Mouse (Mus musculus) forebrain, embryonic 12.5 days (tissue): Measurements from ENCODE around the gene Rab40c. TPM values are rescaled to one million over a fixed set of nuclear protein-coding genes. Genes with fewer than 3 reads are reported as not detected.
A peak's percentile ranks its signal among the peaks of the same experiment; 100 is the strongest.

ENCODE experiments used
- ATAC-seq: fragments of 200-750 bp; cut with Nextera tagmentation; 2 replicates; pipeline ENCODE4 v1.8.0; 2017; ENCODE audit warnings: moderate TSS enrichment; ENCODE audit not compliant: low FRiP score
- H3K27ac ChIP-seq: fragments of 300-500 bp; sonication (generic); 2 replicates; pipeline ENCODE4 v1.5.1; 2016; ENCODE audit warnings: mild to moderate bottlenecking
- H3K27me3 ChIP-seq: fragments of 300-500 bp; sonication (generic); 2 replicates; pipeline ENCODE4 v1.6.1; 2016; ENCODE audit warnings: mild to moderate bottlenecking
- H3K36me3 ChIP-seq: fragments of 300-500 bp; sonication (generic); replicated peaks from 2 replicates; pipeline ENCODE4 v1.6.1; 2016; ENCODE audit warnings: mild to moderate bottlenecking
- H3K4me1 ChIP-seq: fragments of 300-500 bp; sonication (generic); 2 replicates; pipeline ENCODE4 v1.6.1; 2016
- H3K4me2 ChIP-seq: fragments of 300-500 bp; sonication (generic); 2 replicates; pipeline ENCODE4 v1.6.1; 2016; ENCODE audit warnings: mild to moderate bottlenecking, moderate library complexity
- H3K4me3 ChIP-seq: fragments of 300-500 bp; sonication (generic); replicated peaks from 2 replicates; pipeline ENCODE4 v1.5.1; 2016; ENCODE audit warnings: mild to moderate bottlenecking
- H3K9ac ChIP-seq: fragments of 300-500 bp; sonication (generic); 2 replicates; pipeline ENCODE4 v1.6.1; 2016; ENCODE audit warnings: mild to moderate bottlenecking
- H3K9me3 ChIP-seq: fragments of 300-500 bp; sonication (generic); 2 replicates; pipeline ENCODE4 v1.6.1; 2016
- WGBS: fragments of 180-500 bp; shearing (Covaris S2); methylation state at CpG from one replicate; pipeline ENCODE4 v1.1.7; 2016; 5-methylcytosine and 5-hydroxymethylcytosine counted together
- polyA plus RNA-seq: library from polyadenylated mRNA; unstranded; fragments of >200 nt; fragmentation: Nextera tagmentation; extraction: Ambion mirVana; gene quantifications from 2 replicates; pipeline ENCODE4 v1.2.1, GENCODE M21; 2016

Rab40c gene
- polyA plus RNA-seq, 1 experiment from 2014 or later: 36.5 TPM

DNA sequence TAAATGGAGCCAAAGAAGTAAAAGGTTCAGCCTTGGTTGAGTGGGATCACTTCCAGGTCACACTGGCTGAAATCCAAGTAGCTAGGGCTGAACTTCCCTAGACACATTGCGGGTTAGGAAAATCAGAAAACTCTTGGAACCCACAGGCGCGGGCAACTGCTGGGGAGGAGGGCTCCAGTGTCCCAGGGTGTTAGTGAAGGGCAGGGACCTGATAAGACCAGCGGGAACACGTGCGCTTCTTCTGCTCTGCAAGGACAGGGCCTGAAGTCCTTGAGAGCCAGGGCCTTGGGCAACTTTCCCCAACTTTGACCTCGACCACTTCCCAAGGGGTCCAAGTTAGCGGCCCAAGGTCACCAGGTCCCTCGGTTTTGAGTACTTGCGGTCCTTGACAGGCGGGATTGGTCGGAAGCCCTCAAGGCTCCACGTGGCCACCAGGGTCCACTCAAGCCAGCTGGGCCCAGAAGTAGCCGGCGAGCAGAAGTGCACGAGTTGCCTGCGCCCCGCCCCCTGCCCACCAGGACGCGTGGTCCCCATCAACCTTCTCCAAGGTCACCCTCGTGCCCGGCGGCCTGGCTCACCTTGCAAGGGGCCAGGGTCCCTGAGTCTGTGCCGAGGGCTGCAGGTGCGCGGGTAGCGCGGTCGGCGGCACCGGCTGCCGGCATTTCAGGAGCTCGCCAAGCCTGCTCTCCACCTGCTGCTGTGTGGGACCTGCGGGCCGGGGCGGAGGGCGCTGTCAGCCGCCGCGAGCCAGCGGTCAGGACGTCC is 51.5 kb downstream of the Rab40c start:
- H3K9me3 ChIP-seq: no peaks in the 10 kb centered on the region
- no peaks in the 10 kb centered on the region for H3K36me3 ChIP-seq
- 0 out of 2 replicates have a peak, but pooled peaks cover 6% of the 10 kb centered on the region for H3K27me3 ChIP-seq
- peak overlapping the region; percentile 43; the same call in 1 of the 2 replicates for H3K27ac ChIP-seq
- peaks cover 15% of the 10 kb centered on the region for H3K4me1 ChIP-seq
- peak overlapping the region; percentile 99 for H3K4me2 ChIP-seq
- H3K4me3 ChIP-seq: peak overlapping the region; percentile 88
- 1% methylated on average over 42 of the region's 42 CpGs for WGBS
- ATAC-seq: peak; percentile 67
- peak overlapping the region; percentile 71 for H3K9ac ChIP-seq

DNA sequence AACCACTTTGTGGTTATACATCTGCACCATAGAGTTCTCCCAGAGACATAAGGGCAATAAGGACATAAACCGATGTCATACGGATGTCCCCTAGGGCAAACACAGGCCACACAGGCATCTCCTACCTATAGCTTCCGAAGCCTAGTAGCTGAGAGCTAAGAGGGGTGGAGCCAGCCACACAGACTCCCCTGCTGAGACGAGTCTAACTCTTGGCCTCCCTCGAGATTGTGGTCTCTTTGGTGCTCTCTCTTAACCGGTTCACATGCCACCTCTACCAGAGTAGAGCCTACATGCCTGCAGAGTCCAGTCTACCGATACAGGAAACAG is 52.1 kb downstream of the Rab40c start:
- H3K9me3 ChIP-seq: no peaks in the 10 kb centered on the region
- H3K4me3 ChIP-seq: peak overlapping the region; percentile 88
- H3K9ac ChIP-seq: peak overlapping the region; percentile 71; the same call in 1 of the 2 replicates
- no peak for ATAC-seq
- peaks cover 15% of the 10 kb centered on the region for H3K4me1 ChIP-seq
- H3K27ac ChIP-seq: no peak overlapping the region
- 0 out of 2 replicates have a peak, but pooled peaks cover 6% of the 10 kb centered on the region for H3K27me3 ChIP-seq
- WGBS: 15% methylated on average over 7 of the region's 7 CpGs
- H3K36me3 ChIP-seq: no peaks in the 10 kb centered on the region
- peak overlapping the region; percentile 99 for H3K4me2 ChIP-seq

DNA sequence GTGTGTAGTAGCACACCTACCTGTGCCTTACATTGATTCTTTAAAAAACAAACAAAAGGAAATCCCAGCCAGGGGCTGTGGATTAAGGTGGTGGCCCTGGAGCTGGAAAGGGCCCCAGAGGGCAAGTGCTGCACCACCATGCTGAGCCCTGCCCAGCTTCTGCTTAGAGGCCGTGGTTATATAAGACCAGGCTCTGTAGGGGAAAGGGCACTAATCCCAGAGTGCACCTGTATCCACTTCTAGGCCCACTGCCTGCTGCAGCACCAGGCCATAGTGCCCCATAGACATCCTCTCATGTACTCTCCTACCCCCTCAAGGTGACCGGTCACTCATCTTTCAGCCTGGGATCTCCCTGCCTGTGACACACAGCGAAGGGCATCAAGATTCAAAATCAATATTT is 53.4 kb downstream of the Rab40c start:
- ATAC-seq: no peak
- no peak overlapping the region for H3K4me3 ChIP-seq
- peaks cover 23% of the 10 kb centered on the region for H3K4me1 ChIP-seq

DNA sequence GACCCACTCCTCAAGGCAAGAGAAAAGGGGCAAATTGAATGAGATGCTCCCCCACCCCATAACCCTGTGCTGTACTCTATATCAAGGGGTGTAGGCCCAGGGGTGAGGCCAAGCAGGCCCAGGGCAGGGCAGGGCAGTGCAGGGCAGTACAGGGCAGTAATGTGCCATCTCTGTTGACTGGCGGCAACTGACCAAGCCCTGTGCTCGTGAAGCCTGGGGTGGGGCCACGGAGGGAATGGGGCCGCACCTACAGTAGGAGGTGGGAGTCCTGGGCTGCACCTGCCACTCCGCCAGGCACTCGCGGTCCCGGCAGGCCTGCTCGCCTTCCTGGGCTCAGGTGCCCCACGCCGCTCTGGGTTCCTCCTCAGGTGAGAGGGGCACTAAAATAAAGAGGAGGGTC is 54.2 kb downstream of the Rab40c start:
- no peak overlapping the region for H3K27ac ChIP-seq
- 0 out of 2 replicates have a peak, but pooled peaks cover 6% of the 10 kb centered on the region for H3K27me3 ChIP-seq
- WGBS: 95% methylated on average over 11 of the region's 11 CpGs
- no peak overlapping the region for H3K4me2 ChIP-seq
- no peaks in the 10 kb centered on the region for H3K9me3 ChIP-seq
- no peak overlapping the region for H3K4me3 ChIP-seq
- ATAC-seq: no peak
- H3K4me1 ChIP-seq: peaks cover 31% of the 10 kb centered on the region
- no peak overlapping the region for H3K9ac ChIP-seq
- no peaks in the 10 kb centered on the region for H3K36me3 ChIP-seq

More for the DNA sequence above, 53.4 kb downstream of the Rab40c start:
- Histone ChIP-seq H3K4me2 (no peak overlapping the region), H3K9me3 (no peaks in the 10 kb centered on the region), H3K9ac (no peak overlapping the region), H3K36me3 (no peaks in the 10 kb centered on the region), H3K27ac (no peak overlapping the region), H3K27me3 (0 out of 2 replicates have a peak, but pooled peaks cover 6% of the 10 kb centered on the region)
- WGBS: 96% methylated on average over 3 of the region's 3 CpGs

DNA sequence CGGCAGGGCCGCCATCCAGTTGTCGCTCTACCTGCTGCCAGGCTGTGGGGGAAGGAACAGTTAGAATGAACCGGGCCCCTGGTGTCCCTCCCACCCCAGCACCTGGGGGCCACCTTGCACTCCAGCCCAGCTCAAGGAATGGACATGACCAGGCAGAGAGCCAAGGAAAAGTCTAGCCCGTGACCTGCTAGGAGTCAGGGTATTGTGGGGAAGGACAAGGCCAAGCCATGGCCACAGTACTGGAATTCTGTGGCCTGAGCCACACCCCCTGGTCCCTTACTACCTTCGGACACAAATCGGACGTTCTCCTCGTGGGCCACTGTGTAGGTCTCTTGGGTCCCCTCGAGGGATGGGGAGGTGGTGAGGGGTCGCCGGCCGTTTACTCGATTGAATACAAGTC is 55.2 kb downstream of the Rab40c start:
- WGBS: 93% methylated on average over 14 of the region's 14 CpGs
- 0 out of 2 replicates have a peak, but pooled peaks cover 6% of the 10 kb centered on the region for H3K27me3 ChIP-seq
- no peak overlapping the region for H3K4me3 ChIP-seq
- no peaks in the 10 kb centered on the region for H3K9me3 ChIP-seq
- H3K9ac ChIP-seq: no peak overlapping the region
- peaks cover 40% of the 10 kb centered on the region for H3K4me1 ChIP-seq
- H3K4me2 ChIP-seq: no peak overlapping the region
- no peak for ATAC-seq
- no peak overlapping the region for H3K27ac ChIP-seq
- no peaks in the 10 kb centered on the region for H3K36me3 ChIP-seq

DNA sequence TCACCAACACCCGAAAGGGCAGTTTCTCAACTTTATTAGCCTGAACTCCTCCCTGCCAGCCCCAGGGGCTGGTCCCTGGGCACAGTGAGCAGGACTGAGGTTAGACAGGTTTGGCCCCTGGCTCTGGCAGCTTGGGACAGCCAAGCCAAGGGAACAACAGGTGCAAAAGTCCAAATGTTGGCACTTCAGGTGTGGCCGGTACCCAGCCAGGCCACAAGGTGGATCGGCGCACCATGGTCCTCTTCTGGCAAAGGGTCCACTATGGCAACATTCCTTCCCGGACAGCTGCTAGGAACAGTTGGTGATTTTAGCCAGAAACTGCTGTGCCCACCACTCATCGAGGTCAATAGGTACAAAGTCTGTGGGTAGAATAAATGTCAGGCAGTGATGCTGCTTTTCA is 55.8 kb downstream of the Rab40c start:
- no peak for ATAC-seq
- H3K9ac ChIP-seq: no peak overlapping the region
- H3K36me3 ChIP-seq: no peaks in the 10 kb centered on the region
- H3K27me3 ChIP-seq: 0 out of 2 replicates have a peak, but pooled peaks cover 6% of the 10 kb centered on the region
- H3K4me2 ChIP-seq: no peak overlapping the region
- H3K4me3 ChIP-seq: no peak overlapping the region
- H3K27ac ChIP-seq: no peak overlapping the region
- H3K9me3 ChIP-seq: no peaks in the 10 kb centered on the region
- 88% methylated on average over 6 of the region's 6 CpGs for WGBS
- peaks cover 34% of the 10 kb centered on the region for H3K4me1 ChIP-seq

DNA sequence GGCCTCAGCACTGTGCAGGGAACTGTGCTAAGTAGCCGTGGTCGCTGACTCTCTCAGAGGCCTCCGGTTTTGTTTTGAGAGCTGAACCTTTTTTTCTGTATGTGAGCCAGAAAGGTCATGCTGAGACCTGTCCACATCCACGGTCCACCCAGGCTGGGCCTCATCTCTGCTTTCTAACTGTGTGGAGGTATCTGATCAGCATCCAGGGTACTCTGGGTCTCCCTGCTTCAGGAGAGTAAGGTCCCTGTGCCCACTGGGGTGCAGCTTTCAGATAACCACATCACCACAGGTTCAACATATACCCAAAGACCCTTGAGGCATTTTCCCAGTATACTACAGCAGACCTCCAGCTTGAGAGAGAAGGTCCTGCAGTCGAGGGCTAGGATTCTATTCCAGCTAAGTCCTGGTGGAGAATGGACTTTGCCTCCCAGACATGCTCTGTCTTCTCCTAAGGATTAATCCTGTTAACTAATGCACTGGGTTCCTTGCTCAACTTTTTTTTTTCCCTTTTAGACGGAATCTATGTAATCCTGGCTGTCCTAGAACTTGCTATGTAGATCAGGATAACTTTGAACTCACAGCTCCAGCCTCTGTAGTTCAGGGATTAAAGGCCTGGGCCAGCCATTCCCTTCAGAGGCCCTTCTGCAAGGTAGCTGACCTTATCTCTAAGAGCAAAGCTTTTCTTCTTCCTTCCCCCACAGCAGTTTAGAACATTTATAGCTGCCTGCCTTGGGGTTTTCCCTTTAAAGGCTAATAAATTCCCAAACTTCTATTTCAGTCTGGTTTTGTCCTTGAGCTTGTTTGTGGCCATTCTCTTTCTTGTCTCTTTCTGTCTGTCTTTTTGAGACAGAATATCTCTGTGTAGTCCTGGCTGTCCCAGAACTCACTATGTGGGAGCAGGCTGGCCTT is 57.6 kb downstream of the Rab40c start:
- H3K4me2 ChIP-seq: peak overlapping the region; percentile 75
- 0 out of 2 replicates have a peak, but pooled peaks have one; percentile 33 for ATAC-seq
- 10% methylated on average over 6 of the region's 6 CpGs for WGBS
- H3K9ac ChIP-seq: peak overlapping the region; percentile 76
- H3K9me3 ChIP-seq: no peaks in the 10 kb centered on the region
- H3K36me3 ChIP-seq: no peaks in the 10 kb centered on the region
- H3K27ac ChIP-seq: peak overlapping the region; percentile 85
- H3K4me1 ChIP-seq: peaks cover 24% of the 10 kb centered on the region
- H3K27me3 ChIP-seq: 0 out of 2 replicates have a peak, but pooled peaks cover 2% of the 10 kb centered on the region
- H3K4me3 ChIP-seq: peak overlapping the region; percentile 74

DNA sequence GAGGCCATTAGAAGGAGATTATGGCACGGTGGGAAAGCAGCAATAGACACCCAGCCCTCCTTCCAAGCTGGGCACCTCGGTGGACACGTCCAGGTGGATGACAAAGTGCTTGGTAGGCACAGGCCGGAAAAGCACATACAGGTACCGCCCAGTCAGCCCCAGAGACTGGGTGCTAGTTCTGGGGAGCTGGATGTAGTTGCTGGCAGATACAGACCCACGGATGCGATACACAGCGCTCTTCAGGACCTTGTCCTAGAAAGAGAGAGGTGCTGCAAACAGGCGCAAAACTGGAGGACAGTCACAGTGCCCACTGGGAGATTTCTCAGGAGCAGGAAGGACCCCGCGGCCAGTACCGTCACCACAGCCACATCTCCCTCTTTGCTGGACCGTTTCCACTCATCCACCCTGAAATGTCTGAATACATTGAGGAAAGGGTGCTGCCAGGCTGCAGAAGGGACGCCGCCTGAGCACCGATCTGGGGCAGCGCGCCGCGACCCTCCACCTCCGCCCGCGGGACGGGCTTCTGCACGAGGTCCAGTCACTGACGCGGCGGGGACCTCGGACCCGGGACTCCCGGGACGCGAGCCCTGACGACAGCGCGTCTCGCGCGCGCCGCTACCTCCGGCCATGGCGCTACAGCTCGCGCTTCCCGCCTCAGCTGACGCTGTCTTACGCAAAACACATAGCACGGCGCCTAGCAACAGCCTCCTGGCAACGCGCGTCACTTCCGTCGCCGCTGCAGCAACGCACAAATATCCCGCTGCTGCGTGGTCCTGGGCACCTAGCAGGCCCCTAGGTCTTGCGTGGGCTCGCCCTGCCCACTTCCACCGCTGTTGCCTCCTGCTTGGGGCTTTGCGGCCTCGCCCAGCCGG is 58.5 kb downstream of the Rab40c start, which contains the start of gene Wdr90:
Wdr90 (minus strand) TSS at position 670 of the 872 bp plus-strand sequence.
- H3K9ac ChIP-seq: peak within 1 kb of the TSS; percentile 76
- peak within 1 kb of the TSS; percentile 74 for H3K4me3 ChIP-seq
- peaks cover 24% of the 10 kb centered on the region for H3K4me1 ChIP-seq
- H3K27ac ChIP-seq: peak within 1 kb of the TSS; percentile 85
- peak; percentile 94 for ATAC-seq
- WGBS: 3% methylated on average over 65 of the region's 65 CpGs
- H3K4me2 ChIP-seq: peak within 1 kb of the TSS; percentile 75
- H3K9me3 ChIP-seq: no peaks in the 10 kb centered on the region
- H3K36me3 ChIP-seq: no peaks in the 10 kb centered on the region
- no peaks in the 10 kb centered on the region for H3K27me3 ChIP-seq

DNA sequence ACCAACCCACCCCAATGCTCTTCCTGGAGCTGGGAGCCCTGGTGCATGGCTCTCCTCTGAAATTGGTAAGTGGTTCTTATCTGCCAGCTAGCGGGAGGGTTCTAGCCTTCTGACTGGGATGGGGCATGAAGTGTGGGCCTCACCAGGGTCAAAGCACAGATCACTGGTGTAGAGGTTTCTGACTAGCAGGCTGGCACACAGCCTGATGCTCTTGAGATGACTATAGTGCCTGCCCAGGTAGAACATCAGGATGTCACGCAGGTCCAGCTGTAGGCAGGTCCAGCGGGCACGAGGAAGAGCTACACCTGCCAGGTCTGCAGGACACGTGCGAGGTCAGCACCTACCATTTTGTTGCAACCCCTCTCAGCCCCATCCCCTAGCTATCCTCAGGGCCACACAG is 59.3 kb downstream of the Rab40c start:
- Histone ChIP-seq H3K36me3 (peaks cover 7% of the 10 kb centered on the region), H3K4me1 (peaks cover 24% of the 10 kb centered on the region), H3K27ac (no peak overlapping the region), H3K9ac (peak overlapping the region; percentile 76), H3K4me3 (peak overlapping the region; percentile 74), H3K9me3 (no peaks in the 10 kb centered on the region), H3K27me3 (no peaks in the 10 kb centered on the region), H3K4me2 (peak overlapping the region; percentile 75)
- WGBS: 92% methylated on average over 6 of the region's 6 CpGs
- ATAC-seq: no peak

DNA sequence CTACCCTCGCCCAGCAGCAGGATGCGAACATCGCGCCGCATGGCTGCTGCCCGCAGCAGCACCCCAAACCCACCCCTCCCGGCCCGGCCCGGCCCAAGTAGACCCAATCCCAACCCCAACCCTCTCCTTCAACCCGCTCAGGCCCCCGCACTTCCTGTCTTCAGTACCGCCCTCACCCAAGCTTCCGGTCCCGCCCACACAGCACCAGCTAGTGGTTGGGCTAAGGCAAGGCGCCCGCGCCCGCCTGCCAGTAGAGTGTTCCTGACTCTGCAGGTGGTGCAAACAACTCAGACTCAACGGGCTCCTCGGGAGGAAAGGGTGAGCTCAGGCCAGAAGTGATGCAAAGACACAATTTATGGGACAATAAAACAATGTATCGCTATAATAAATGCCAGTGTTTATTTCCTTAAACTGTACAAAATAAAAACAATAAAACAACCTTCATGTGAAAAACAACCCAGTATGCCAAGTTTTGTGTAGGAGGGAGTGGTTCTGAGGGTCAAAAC is 75.1 kb downstream of the Rab40c start, which contains the start of gene Rhot2:
Rhot2 (minus strand) TSS at position 456 of the 506 bp plus-strand sequence.
- H3K9me3 ChIP-seq: no peaks in the 10 kb centered on the region
- peak within 1 kb of the TSS; percentile 80 for H3K9ac ChIP-seq
- peaks cover 68% of the 10 kb centered on the region for H3K36me3 ChIP-seq
- under 1% methylated on average over 21 of the region's 21 CpGs for WGBS
- peak; percentile 96 for ATAC-seq
- peak within 1 kb of the TSS; percentile 93 for H3K4me2 ChIP-seq
- peaks cover 19% of the 10 kb centered on the region for H3K4me1 ChIP-seq
- H3K27me3 ChIP-seq: no peaks in the 10 kb centered on the region
- H3K4me3 ChIP-seq: peak within 1 kb of the TSS; percentile 93
- H3K27ac ChIP-seq: peak within 1 kb of the TSS; percentile 80

DNA sequence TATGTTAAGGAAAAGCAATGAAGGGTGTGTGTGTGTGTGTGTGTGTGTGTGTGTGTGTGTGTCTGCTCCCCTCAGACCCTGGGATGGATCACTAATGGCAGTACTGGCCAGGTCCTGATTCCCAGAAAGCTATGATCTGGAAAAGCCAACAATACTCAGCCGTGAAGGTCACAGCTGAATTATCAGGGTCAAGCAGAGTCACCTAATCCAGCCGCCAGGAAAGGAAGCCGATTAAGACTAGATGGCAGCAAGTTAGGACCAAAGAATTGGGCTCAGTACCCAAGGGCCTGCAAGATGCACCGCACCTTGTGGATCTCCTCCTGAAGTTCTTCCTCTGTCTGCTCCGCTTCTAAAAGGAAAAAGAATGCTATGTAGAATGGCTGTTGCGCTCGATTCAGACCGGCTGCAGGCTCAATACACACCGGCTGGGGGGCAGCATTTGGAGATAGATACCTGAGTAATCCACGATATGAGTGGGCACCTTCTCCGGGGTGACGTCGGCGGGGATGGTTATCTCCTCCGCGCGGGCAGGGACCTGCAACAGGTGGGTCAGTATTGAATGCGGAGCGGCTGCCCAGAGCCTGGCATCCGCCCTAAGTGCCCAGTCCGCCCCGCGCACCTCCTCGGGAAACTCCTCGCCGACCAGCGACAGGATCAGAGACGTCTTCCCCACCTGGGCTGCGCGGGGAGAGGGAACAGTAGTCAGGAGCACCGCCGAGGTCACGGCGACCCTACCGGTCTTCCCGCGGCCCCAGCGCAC is 75.7 kb downstream of the Rab40c start:
- no peaks in the 10 kb centered on the region for H3K27me3 ChIP-seq
- peak overlapping the region; percentile 80 for H3K9ac ChIP-seq
- peaks cover 68% of the 10 kb centered on the region for H3K36me3 ChIP-seq
- peak; percentile 40; the same call in 1 of the 2 replicates for ATAC-seq
- 4% methylated on average over 38 of the region's 38 CpGs for WGBS
- peaks cover 19% of the 10 kb centered on the region for H3K4me1 ChIP-seq
- H3K4me2 ChIP-seq: peak overlapping the region; percentile 93
- peak overlapping the region; percentile 80 for H3K27ac ChIP-seq
- H3K9me3 ChIP-seq: no peaks in the 10 kb centered on the region
- peak overlapping the region; percentile 93 for H3K4me3 ChIP-seq
